Mouse (Mus musculus) brown adipose tissue, adult 24 weeks (tissue): Measurements from ENCODE around the gene Fdxacb1. TPM values are rescaled to one million over a fixed set of nuclear protein-coding genes. Genes with fewer than 3 reads are reported as not detected.

Experiments
- H3K27ac ChIP-seq: fragments of 200-500 bp; replicated peaks from 2 replicates; pipeline ENCODE4 v1.5.1; 2012; ENCODE audit warnings: low read depth, mild to moderate bottlenecking, low read length
- H3K4me1 ChIP-seq: fragments of 200-500 bp; 2 replicates; pipeline ENCODE4 v1.6.1; 2012; ENCODE audit warnings: low read length, mixed read lengths; ENCODE audit not compliant: control insufficient read depth, insufficient read depth, insufficient read length
- H3K4me3 ChIP-seq: fragments of 200-500 bp; 2 replicates; pipeline ENCODE4 v1.5.1; 2012; ENCODE audit warnings: low read depth, mild to moderate bottlenecking, low read length, moderate library complexity; ENCODE audit not compliant: insufficient read depth
- polyA plus RNA-seq: library from polyadenylated mRNA; stranded (reverse); fragments of >200 nt; gene quantifications from 2 replicates; pipeline ENCODE4 v1.2.4, GENCODE M21; 2012; ENCODE audit not compliant: missing spikeins, insufficient read depth, insufficient read length

Gene Fdxacb1
- polyA plus RNA-seq, 1 experiment, result 5.1 TPM

GRCm38 (mm10) chr9:50809146-50809545, 41.1 kb downstream of the Fdxacb1 start:
- Histone ChIP-seq H3K4me3 (no peak overlapping the region), H3K27ac (peak overlapping the region; percentile 99), H3K4me1 (peaks cover 13% of the 10 kb centered on the region)

- no peak overlapping the region for H3K4me3 ChIP-seq
- H3K27ac ChIP-seq, result peak overlapping the region; percentile 75
- peaks cover 13% of the 10 kb centered on the region for H3K4me1 ChIP-seq
Measured at GRCm38 (mm10) chr9:50811187-50811586, 43.2 kb downstream of the Fdxacb1 start.

- Histone ChIP-seq H3K4me3 (no peak overlapping the region), H3K27ac (peak overlapping the region; percentile 61), H3K4me1 (peaks cover 13% of the 10 kb centered on the region)
Measured at GRCm38 (mm10) chr9:50811746-50812145, 43.7 kb downstream of the Fdxacb1 start.

GRCm38 (mm10) chr9:50813796-50814195, 45.8 kb downstream of the Fdxacb1 start:
- H3K4me3 ChIP-seq, result no peak overlapping the region
- no peak overlapping the region for H3K27ac ChIP-seq
- peaks cover 12% of the 10 kb centered on the region for H3K4me1 ChIP-seq

GRCm38 (mm10) chr9:50815666-50816065, 47.6 kb downstream of the Fdxacb1 start:
- H3K27ac ChIP-seq, result no peak overlapping the region
- H3K4me1 ChIP-seq, result peaks cover 11% of the 10 kb centered on the region; the same call in 1 of the 2 replicates
- H3K4me3 ChIP-seq, result no peak overlapping the region

GRCm38 (mm10) chr9:50816512-50816911, 48.5 kb downstream of the Fdxacb1 start:
- no peak overlapping the region for H3K27ac ChIP-seq
- no peak overlapping the region for H3K4me3 ChIP-seq
- peaks cover 11% of the 10 kb centered on the region; the same call in 1 of the 2 replicates for H3K4me1 ChIP-seq

- Histone ChIP-seq H3K4me1 (peaks cover 2% of the 10 kb centered on the region; the same call in 1 of the 2 replicates), H3K4me3 (no peak overlapping the region), H3K27ac (0 out of 2 replicates have a peak overlapping the region, but pooled peaks have one; percentile 4)
Measured at GRCm38 (mm10) chr9:50818050-50818449, 50.0 kb downstream of the Fdxacb1 start.

GRCm38 (mm10) chr9:50819716-50820115, 51.7 kb downstream of the Fdxacb1 start:
- Histone ChIP-seq H3K4me3 (no peak overlapping the region), H3K4me1 (peaks cover 2% of the 10 kb centered on the region; the same call in 1 of the 2 replicates), H3K27ac (0 out of 2 replicates have a peak overlapping the region, but pooled peaks have one; percentile 46)

- Histone ChIP-seq H3K4me3 (no peak overlapping the region), H3K4me1 (peaks cover 2% of the 10 kb centered on the region; the same call in 1 of the 2 replicates), H3K27ac (no peak overlapping the region)
Measured at GRCm38 (mm10) chr9:50821651-50822050, 53.6 kb downstream of the Fdxacb1 start.

- H3K4me1 ChIP-seq, result peaks cover 2% of the 10 kb centered on the region; the same call in 1 of the 2 replicates
- H3K4me3 ChIP-seq, result no peak overlapping the region
Measured at GRCm38 (mm10) chr9:50822216-50822615, 54.2 kb downstream of the Fdxacb1 start.

More at GRCm38 (mm10) chr9:50822216-50822615, 54.2 kb downstream of the Fdxacb1 start:
- H3K27ac ChIP-seq, result no peak overlapping the region

Other genes starting within 250 kb of the Fdxacb1 start
- gene Pts, start 239.5 kb upstream of the Fdxacb1 start, polyA plus RNA-seq, result 255 and 268 TPM in 2 replicates
- 2.2 and 3.0 TPM in 2 replicates for gene Il18, start 213.4 kb upstream of the Fdxacb1 start, polyA plus RNA-seq
- 0.54 and 1.1 TPM in 2 replicates for gene Bco2, start 213.1 kb upstream of the Fdxacb1 start, polyA plus RNA-seq
- gene Tex12, start 206.9 kb upstream of the Fdxacb1 start, polyA plus RNA-seq, result not detected in 2 replicates
- gene Sdhd, start 164.4 kb upstream of the Fdxacb1 start, polyA plus RNA-seq, result 1,365 and 1,497 TPM in 2 replicates
- gene Timm8b, start 164.3 kb upstream of the Fdxacb1 start, polyA plus RNA-seq, result 395 and 454 TPM in 2 replicates
- gene Pih1d2, start 150.9 kb upstream of the Fdxacb1 start, polyA plus RNA-seq, result 1.0 and 2.8 TPM in 2 replicates
- gene Nkapd1, start 150.8 kb upstream of the Fdxacb1 start, polyA plus RNA-seq, result 7.6 and 20.6 TPM in 2 replicates
- gene Dlat, start 108.5 kb upstream of the Fdxacb1 start, polyA plus RNA-seq, result 497 and 703 TPM in 2 replicates
- 5.3 and 9.5 TPM in 2 replicates for gene Dixdc1, start 28.7 kb upstream of the Fdxacb1 start, polyA plus RNA-seq
- 2.7 and 5.0 TPM in 2 replicates for gene 2310030G06Rik, start 21.7 kb upstream of the Fdxacb1 start, polyA plus RNA-seq
- gene Cryab, start 16.9 kb upstream of the Fdxacb1 start, polyA plus RNA-seq, result 145 and 189 TPM in 2 replicates
- 1.8 and 5.9 TPM in 2 replicates for gene Hspb2, start 15.9 kb upstream of the Fdxacb1 start, polyA plus RNA-seq
- 38.3 and 49.0 TPM in 2 replicates for gene Alg9, start 6.8 kb downstream of the Fdxacb1 start, polyA plus RNA-seq
- 213 and 331 TPM in 2 replicates for gene 1110032A03Rik, start 7.3 kb downstream of the Fdxacb1 start, polyA plus RNA-seq
- gene Ppp2r1b, start 77.1 kb downstream of the Fdxacb1 start, polyA plus RNA-seq, result 35.1 and 41.6 TPM in 2 replicates
- 117 and 199 TPM in 2 replicates for gene Sik2, start 240.8 kb downstream of the Fdxacb1 start, polyA plus RNA-seq